Mouse (Mus musculus) thymus, adult 2 months (tissue): Measurements from ENCODE around the gene Nexn. TPM values are rescaled to one million over a fixed set of nuclear protein-coding genes. Genes with fewer than 3 reads are reported as not detected.

Experiments used
- DNase-seq: peaks from one replicate; pipeline ENCODE4 v3.0.0; 2021
- H3K27ac ChIP-seq: fragments of 200-500 bp; 2 replicates; pipeline ENCODE4 v1.5.1; 2012; ENCODE audit warnings: low read length, control low read depth; ENCODE audit not compliant: control insufficient read depth, insufficient read depth
- H3K27me3 ChIP-seq: fragments of 200-500 bp; 2 replicates; pipeline ENCODE4 v1.6.1; 2012; ENCODE audit warnings: mild to moderate bottlenecking, low read length, moderate library complexity, mixed read lengths; ENCODE audit not compliant: control insufficient read depth, insufficient read depth
- H3K36me3 ChIP-seq: fragments of 200-500 bp; 2 replicates; pipeline ENCODE4 v1.6.1; 2012; ENCODE audit warnings: mild to moderate bottlenecking, low read length, moderate library complexity; ENCODE audit not compliant: control insufficient read depth, insufficient read depth
- H3K4me1 ChIP-seq: fragments of 200-500 bp; replicated peaks from 2 replicates; pipeline ENCODE4 v1.6.1; 2012; ENCODE audit warnings: low read length; ENCODE audit not compliant: control insufficient read depth, insufficient read depth
- H3K4me3 ChIP-seq: fragments of 200-500 bp; 2 replicates; pipeline ENCODE4 v1.5.1; 2012; ENCODE audit warnings: mild to moderate bottlenecking, low read length, control low read depth, moderate library complexity; ENCODE audit not compliant: control insufficient read depth, insufficient read depth
- CTCF ChIP-seq: fragments of 200-500 bp; IDR thresholded peaks from 2 replicates; pipeline ENCODE4 v1.5.1; 2012; ENCODE audit warnings: mild to moderate bottlenecking, control low read depth, low read length, moderate library complexity, borderline replicate concordance; ENCODE audit not compliant: control insufficient read depth, poor library complexity, insufficient read depth; ENCODE audit errors: extremely low read depth
- POLR2A ChIP-seq: fragments of 200-500 bp; IDR thresholded peaks from 2 replicates; pipeline ENCODE4 v1.6.1; 2012; ENCODE audit warnings: mild to moderate bottlenecking, low read length, control low read depth, moderate library complexity; ENCODE audit not compliant: control insufficient read depth, poor library complexity, insufficient read depth; ENCODE audit errors: extremely low read depth
- WGBS: fragments of 180-500 bp; shearing (Covaris S2); methylation state at CpG from one replicate; pipeline ENCODE4 v1.1.7; 2018; 5-methylcytosine and 5-hydroxymethylcytosine counted together
- polyA plus RNA-seq: library from polyadenylated mRNA; depleted of rRNA; stranded (reverse); fragments of >200 nt; gene quantifications from 2 replicates; pipeline ENCODE4 v1.2.3, GENCODE M21; 2012

Nexn gene
- polyA plus RNA-seq, 1 experiment = 0.31 TPM

- DNase-seq = no peak
- no peak overlapping the region for H3K4me3 ChIP-seq
- no peaks in the 10 kb centered on the region for H3K27me3 ChIP-seq
- no peaks in the 10 kb centered on the region for H3K4me1 ChIP-seq
- H3K36me3 ChIP-seq = no peaks in the 10 kb centered on the region
- H3K27ac ChIP-seq = no peak overlapping the region
- 91% methylated on average over 3 of the region's 3 CpGs for WGBS
- TF ChIP-seq POLR2A (no peak), CTCF (no peak)
These were observed 16.0 kb upstream of the Nexn start for GRCm38 (mm10) chr3:152282126-152282525.

DNA sequence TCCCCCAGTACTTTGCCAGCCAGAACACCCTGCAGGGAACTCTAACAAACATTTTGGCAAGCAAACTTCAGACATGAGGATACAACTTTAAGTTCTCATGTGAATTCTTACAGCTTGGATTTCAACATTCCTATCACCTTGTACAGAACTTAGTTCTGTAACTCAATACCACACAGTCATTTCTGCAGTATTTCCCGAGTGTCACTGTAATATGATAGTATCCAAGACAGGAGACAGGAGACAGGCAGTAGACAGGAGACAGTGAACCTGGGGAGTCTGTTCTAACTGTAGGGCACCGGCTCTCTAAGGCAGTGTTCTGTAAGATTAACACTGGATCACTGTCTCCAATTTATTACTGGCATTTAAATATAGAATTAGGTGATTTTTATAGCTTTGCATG is 12.3 kb upstream of the Nexn start:
- peaks cover 8% of the 10 kb centered on the region for H3K36me3 ChIP-seq
- no peak for DNase-seq
- no peaks in the 10 kb centered on the region for H3K27me3 ChIP-seq
- TF ChIP-seq POLR2A = no peak
- TF ChIP-seq CTCF = no peak
- WGBS = 81% methylated on average over 2 of the region's 2 CpGs
- H3K4me1 ChIP-seq = no peaks in the 10 kb centered on the region
- no peak overlapping the region for H3K27ac ChIP-seq
- no peak overlapping the region for H3K4me3 ChIP-seq

DNA sequence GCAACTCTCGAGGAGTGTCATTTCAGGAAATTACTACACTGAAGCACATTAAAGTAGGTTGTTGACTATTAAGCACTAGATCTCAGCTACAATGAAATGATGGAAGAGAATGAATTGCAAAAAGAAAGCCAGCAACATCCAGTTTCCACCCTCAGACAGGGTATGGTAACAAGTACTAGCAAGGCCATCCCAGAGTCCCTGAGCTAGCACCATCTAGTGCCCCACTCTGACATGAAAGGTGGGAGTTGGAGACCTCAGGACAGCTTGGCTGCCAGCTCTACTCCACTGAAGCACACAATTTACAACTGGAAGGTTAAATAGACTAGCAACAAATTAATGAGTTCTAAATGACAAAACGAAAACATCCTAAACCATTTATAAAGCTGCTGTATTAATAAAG is 11.8 kb upstream of the Nexn start:
- H3K4me1 ChIP-seq = no peaks in the 10 kb centered on the region
- DNase-seq = no peak
- WGBS = 93% methylated on average over 2 of the region's 2 CpGs
- H3K27ac ChIP-seq = no peak overlapping the region
- peaks cover 8% of the 10 kb centered on the region for H3K36me3 ChIP-seq
- no peak overlapping the region for H3K4me3 ChIP-seq
- TF ChIP-seq POLR2A (no peak), CTCF (no peak)
- H3K27me3 ChIP-seq = no peaks in the 10 kb centered on the region

GRCm38 (mm10) chr3:152276935-152277334 is 10.8 kb upstream of the Nexn start:
- no peak overlapping the region for H3K27ac ChIP-seq
- H3K4me3 ChIP-seq = no peak overlapping the region
- no peak for TF ChIP-seq CTCF
- TF ChIP-seq POLR2A = no peak
- H3K4me1 ChIP-seq = no peaks in the 10 kb centered on the region
- no peak for DNase-seq
- WGBS = 100% methylated on average over 3 of the region's 3 CpGs
- no peaks in the 10 kb centered on the region for H3K27me3 ChIP-seq
- peaks cover 8% of the 10 kb centered on the region for H3K36me3 ChIP-seq

DNA sequence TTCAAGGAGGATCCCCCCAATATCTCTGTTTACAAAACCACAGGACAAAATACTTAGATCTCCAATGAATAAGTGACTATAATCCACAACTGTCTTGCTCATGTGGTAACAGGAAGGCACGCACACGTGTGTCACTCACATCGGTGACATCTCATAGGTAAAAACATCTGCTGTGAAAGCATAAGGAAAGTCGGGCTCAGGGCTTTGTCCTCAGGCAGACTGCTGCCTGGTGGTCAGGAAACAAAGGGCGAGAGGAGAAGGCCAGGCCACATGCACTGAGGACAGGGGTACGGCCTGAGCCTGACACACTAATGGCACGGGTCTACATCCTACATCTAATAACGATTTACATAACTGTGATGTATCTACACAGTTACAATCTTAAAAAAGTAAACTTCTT is 8.9 kb upstream of the Nexn start:
- TF ChIP-seq CTCF (no peak), POLR2A (no peak)
- no peak overlapping the region for H3K27ac ChIP-seq
- H3K27me3 ChIP-seq = no peaks in the 10 kb centered on the region
- no peaks in the 10 kb centered on the region for H3K4me1 ChIP-seq
- peaks cover 8% of the 10 kb centered on the region for H3K36me3 ChIP-seq
- DNase-seq = no peak
- no peak overlapping the region for H3K4me3 ChIP-seq
- 95% methylated on average over 8 of the region's 8 CpGs for WGBS

- Histone ChIP-seq H3K4me3 (no peak overlapping the region), H3K4me1 (no peaks in the 10 kb centered on the region), H3K27me3 (no peaks in the 10 kb centered on the region), H3K27ac (no peak overlapping the region), H3K36me3 (peaks cover 8% of the 10 kb centered on the region)
- DNase-seq = no peak
- TF ChIP-seq POLR2A (no peak), CTCF (no peak)
- 96% methylated on average over 20 of the region's 20 CpGs for WGBS
These were observed 7.0 kb upstream of the Nexn start for GRCm38 (mm10) chr3:152272974-152273685.

- 94% methylated on average over 6 of the region's 6 CpGs for WGBS
- Histone ChIP-seq H3K4me1 (no peaks in the 10 kb centered on the region), H3K4me3 (no peak overlapping the region), H3K27ac (no peak overlapping the region), H3K36me3 (peaks cover 8% of the 10 kb centered on the region), H3K27me3 (no peaks in the 10 kb centered on the region)
- DNase-seq = no peak
- TF ChIP-seq CTCF (no peak), POLR2A (no peak)
These were observed 5.7 kb upstream of the Nexn start for GRCm38 (mm10) chr3:152271876-152272275.
